11 mouse cellular contexts compared by ENCODE assay signal in the genomic region with DNA sequence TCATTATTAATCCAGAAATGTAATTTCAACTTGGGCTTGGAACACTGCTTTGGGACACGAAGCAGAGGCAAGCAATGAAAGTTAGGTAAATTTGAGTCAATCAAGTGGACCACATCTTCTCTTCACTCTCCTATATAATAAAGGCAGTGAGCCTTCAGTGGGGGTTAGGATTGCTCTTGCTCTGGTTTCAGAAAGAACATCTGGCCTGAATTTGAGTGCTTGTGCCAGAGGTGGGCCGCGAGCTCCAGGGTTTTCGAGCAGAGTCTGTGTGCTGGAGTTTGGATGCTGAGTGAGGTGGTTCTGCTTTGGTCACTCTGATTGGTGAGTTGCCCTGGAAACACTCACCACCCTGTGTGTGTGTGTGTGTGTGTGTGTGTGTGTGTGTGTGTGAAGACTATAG.
DNase-seq lines count a peak whose midpoint lies in the region; ATAC-seq and TF ChIP-seq lines count a peak whose summit lies in the region.
"Had no signal": no experiment of that assay in that cellular context is flagged by ENCODE, and none has a peak within 500 bp of the region (broad histone marks: within the 10 kb centered on the region; RNA-seq: fewer than 3 reads in every experiment).

No protein-coding gene starts in this region.

- peak overlapping the region; percentile 44; the same call in 1 of the 2 replicates for H3K27ac ChIP-seq in forebrain, embryonic 10.5 days
- no peak overlapping the region for H3K27ac ChIP-seq in forebrain, embryonic 16.5 days (ENCODE audit: low read length)
- H3K27ac ChIP-seq in kidney, postnatal 0 days: peak overlapping the region; percentile 63
- H3K27ac ChIP-seq in intestine, embryonic 16.5 days (ENCODE audit: low read length): 0 out of 2 replicates have a peak overlapping the region, but pooled peaks have one; percentile 15
- H3K27ac ChIP-seq in liver, postnatal 0 days (ENCODE audit: low read depth): 0 out of 2 replicates have a peak overlapping the region, but pooled peaks have one; percentile 8
- H3K27ac ChIP-seq: neural tube, embryonic 12.5 days had no signal

- TF ChIP-seq CTCF in kidney, postnatal 0 days (IDR thresholded peaks at IDR 0.05; ENCODE audit: low read depth): no peak
- no peak for TF ChIP-seq CTCF in liver, postnatal 0 days (IDR thresholded peaks at IDR 0.05; ENCODE audit: low read depth)

- no peak overlapping the region for H3K4me2 ChIP-seq in forebrain, embryonic 16.5 days (ENCODE audit: low read length)
- H3K4me2 ChIP-seq in kidney, postnatal 0 days (ENCODE audit: low read length): no peak overlapping the region
- H3K4me2 ChIP-seq in intestine, embryonic 16.5 days (ENCODE audit: low read depth, low read length): no peak overlapping the region
- H3K4me2 ChIP-seq in liver, postnatal 0 days (ENCODE audit: low read depth, low read length): peak overlapping the region; percentile 44; the same call in 1 of the 2 replicates
- H3K4me2 ChIP-seq: neural tube, embryonic 12.5 days had no signal

- H3K4me1 ChIP-seq in forebrain, embryonic 10.5 days: peaks cover 53% of the 10 kb centered on the region
- peaks cover 7% of the 10 kb centered on the region; the same call in 1 of the 2 replicates for H3K4me1 ChIP-seq in forebrain, embryonic 16.5 days (replicated peaks; ENCODE audit: control insufficient read depth, insufficient read depth, low read length)
- H3K4me1 ChIP-seq in kidney, postnatal 0 days (replicated peaks; ENCODE audit: insufficient read depth, low read length): peaks cover 6% of the 10 kb centered on the region
- H3K4me1 ChIP-seq in intestine, embryonic 16.5 days (ENCODE audit: control insufficient read depth, insufficient read depth, low read length): peaks cover 15% of the 10 kb centered on the region
- peaks cover 47% of the 10 kb centered on the region for H3K4me1 ChIP-seq in liver, postnatal 0 days (ENCODE audit: insufficient read depth)

- no peaks in the 10 kb centered on the region for H3K27me3 ChIP-seq in forebrain, embryonic 10.5 days (ENCODE audit: poor library complexity, severe bottlenecking)
- H3K27me3 ChIP-seq in forebrain, embryonic 16.5 days (replicated peaks; ENCODE audit: control insufficient read depth, insufficient read depth, low read length): no peaks in the 10 kb centered on the region
- H3K27me3 ChIP-seq in kidney, postnatal 0 days (ENCODE audit: insufficient read depth, low read length): no peaks in the 10 kb centered on the region
- no peaks in the 10 kb centered on the region for H3K27me3 ChIP-seq in intestine, embryonic 16.5 days (replicated peaks; ENCODE audit: control insufficient read depth, insufficient read depth, low read length)
- no peaks in the 10 kb centered on the region for H3K27me3 ChIP-seq in liver, postnatal 0 days (ENCODE audit: insufficient read depth, low read length)
- H3K27me3 ChIP-seq: neural tube, embryonic 12.5 days had no signal

- DNase-seq in forebrain, embryonic 10.5 days (ENCODE audit: extremely low spot score, low spot score): no peak
- DNase-seq in kidney, postnatal 0 days (ENCODE audit: low spot score): no peak
- DNase-seq in kidney, postnatal 10 days: no peak
- no peak for DNase-seq in liver, postnatal 0 days
- DNase-seq in spleen, postnatal 36 days (ENCODE audit: low spot score in 2 of 2): no peak
- DNase-seq: right cerebral cortex, adult 18-20 months had no signal

- H3K9ac ChIP-seq in forebrain, embryonic 16.5 days (replicated peaks; ENCODE audit: low read depth, low read length): no peak overlapping the region
- H3K9ac ChIP-seq in kidney, postnatal 0 days (ENCODE audit: low read depth, low read length): no peak overlapping the region
- no peak overlapping the region for H3K9ac ChIP-seq in intestine, embryonic 16.5 days (ENCODE audit: low read depth, low read length)
- H3K9ac ChIP-seq in liver, postnatal 0 days (replicated peaks): no peak overlapping the region
- H3K9ac ChIP-seq: neural tube, embryonic 12.5 days had no signal

- no peak for ATAC-seq in forebrain, embryonic 16.5 days
- no peak for ATAC-seq in kidney, postnatal 0 days (replicated peaks; ENCODE audit: low FRiP score, low read depth)
- peak; percentile 18; the same call in 1 of the 2 replicates for ATAC-seq in intestine, embryonic 16.5 days
- ATAC-seq in liver, postnatal 0 days: no peak
- ATAC-seq in monocyte, adult 5-6 weeks (replicated peaks; ENCODE audit: insufficient number of reproducible peaks, low FRiP score, low TSS enrichment, poor library complexity, severe bottlenecking): no peak

- H3K36me3 ChIP-seq in forebrain, embryonic 10.5 days (replicated peaks): peaks cover 67% of the 10 kb centered on the region
- no peaks in the 10 kb centered on the region for H3K36me3 ChIP-seq in forebrain, embryonic 16.5 days (ENCODE audit: control insufficient read depth, insufficient read depth)
- peaks cover 11% of the 10 kb centered on the region; the same call in 1 of the 2 replicates for H3K36me3 ChIP-seq in kidney, postnatal 0 days (ENCODE audit: insufficient read depth, low read length)
- H3K36me3 ChIP-seq in intestine, embryonic 16.5 days (ENCODE audit: control insufficient read depth, insufficient read depth, low read length): no peaks in the 10 kb centered on the region; the same call in 1 of the 2 replicates
- peaks cover 19% of the 10 kb centered on the region for H3K36me3 ChIP-seq in liver, postnatal 0 days (replicated peaks; ENCODE audit: insufficient read depth, low read length)

- WGBS in forebrain, embryonic 10.5 days: 81% methylated on average over 4 of the region's 4 CpGs
- WGBS in forebrain, embryonic 16.5 days: 93% methylated on average over 4 of the region's 4 CpGs
- WGBS in kidney, postnatal 0 days: 54% methylated on average over 4 of the region's 4 CpGs
- 54% methylated on average over 4 of the region's 4 CpGs for WGBS in intestine, embryonic 16.5 days
- WGBS in liver, postnatal 0 days (ENCODE audit: insufficient replicate concordance): 82% methylated on average over 4 of the region's 4 CpGs

- no peak for TF ChIP-seq EP300 in liver, postnatal 0 days (IDR thresholded peaks at IDR 0.05; ENCODE audit: low read depth)

- no peak overlapping the region for H3K4me3 ChIP-seq in forebrain, embryonic 10.5 days
- H3K4me3 ChIP-seq in forebrain, embryonic 16.5 days (replicated peaks; ENCODE audit: low read length): no peak overlapping the region
- H3K4me3 ChIP-seq in kidney, postnatal 0 days (replicated peaks; ENCODE audit: low read depth, low read length): no peak overlapping the region
- no peak overlapping the region for H3K4me3 ChIP-seq in intestine, embryonic 16.5 days (ENCODE audit: low read length)
- no peak overlapping the region for H3K4me3 ChIP-seq in liver, postnatal 0 days (ENCODE audit: low read depth, low read length)
- H3K4me3 ChIP-seq: midbrain, embryonic 10.5 days; neural tube, embryonic 12.5 days had no signal

- H3K9me3 ChIP-seq in forebrain, embryonic 10.5 days: no peaks in the 10 kb centered on the region
- H3K9me3 ChIP-seq in forebrain, embryonic 16.5 days (ENCODE audit: control insufficient read depth, low read length): no peaks in the 10 kb centered on the region
- H3K9me3 ChIP-seq in kidney, postnatal 0 days (replicated peaks; ENCODE audit: low read length): no peaks in the 10 kb centered on the region
- no peaks in the 10 kb centered on the region for H3K9me3 ChIP-seq in intestine, embryonic 16.5 days (ENCODE audit: control insufficient read depth, low read length)
- H3K9me3 ChIP-seq in liver, postnatal 0 days (ENCODE audit: low read length): no peaks in the 10 kb centered on the region
- H3K9me3 ChIP-seq: midbrain, embryonic 10.5 days; neural tube, embryonic 12.5 days had no signal
